Mouse (Mus musculus) inflammation-experienced regulatory T-cells (primary cell): ENCODE results near the gene Olfr1023. TPM values are rescaled to one million over a fixed set of nuclear protein-coding genes. Genes with fewer than 3 reads are reported as not detected.

Experiments used
- polyA plus RNA-seq, 2 experiments: library from polyadenylated mRNA; unstranded; fragments of 100-300 nt; shearing (Covaris generic); gene quantifications; one replicate each; pipeline ENCODE4 v1.2.1; 2017

Gene Olfr1023
- not detected for polyA plus RNA-seq

GRCm38 (mm10) chr2:85885340-85885739 lies at the start of gene Olfr1023:
Olfr1023 (plus strand) TSS chr2:85885640.

GRCm38 (mm10) chr2:85845383-85845782 lies 40.1 kb upstream of the Olfr1023 start, which contains the start of gene Olfr1019:
Olfr1019 (minus strand) TSS chr2:85845483.

GRCm38 (mm10) chr2:85846730-85847129 lies 38.7 kb upstream of the Olfr1023 start, which contains the start of gene Olfr1020:
Olfr1020 (plus strand) TSS chr2:85847030.

GRCm38 (mm10) chr2:85868294-85868693 lies 17.1 kb upstream of the Olfr1023 start, which contains the start of gene Olfr1022:
Olfr1022 (plus strand) TSS chr2:85868594.

GRCm38 (mm10) chr2:85904952-85905351 lies 19.5 kb downstream of the Olfr1023 start, which contains the start of gene Olfr1024:
Olfr1024 (minus strand) TSS chr2:85905052.

GRCm38 (mm10) chr2:85914893-85915292 lies 29.5 kb downstream of the Olfr1023 start, which contains the start of gene Olfr1025-ps1:
Olfr1025-ps1 (plus strand) TSS chr2:85915193.

GRCm38 (mm10) chr2:85921258-85921657 lies 35.8 kb downstream of the Olfr1023 start, which contains the start of gene Olfr1026:
Olfr1026 (plus strand) TSS chr2:85921558.

Other genes starting within 250 kb of the Olfr1023 start
- not detected for gene Olfr1002, start 234.9 kb upstream of the Olfr1023 start, polyA plus RNA-seq
- gene Olfr154, start 221.2 kb upstream of the Olfr1023 start, polyA plus RNA-seq, result not detected
- not detected for gene Olfr1006, start 206.9 kb upstream of the Olfr1023 start, polyA plus RNA-seq
- not detected for gene Olfr1008, start 196.2 kb upstream of the Olfr1023 start, polyA plus RNA-seq
- not detected for gene Olfr1009, start 170.2 kb upstream of the Olfr1023 start, polyA plus RNA-seq
- gene Olfr1012, start 122.9 kb upstream of the Olfr1023 start, polyA plus RNA-seq, result under 1 TPM in 1 of 2 experiments, not detected in 1; 0.05 TPM
- not detected for gene Olfr1013, start 118.5 kb upstream of the Olfr1023 start, polyA plus RNA-seq
- under 1 TPM in 1 of 2 experiments, not detected in 1; 0.17 TPM for gene Olfr1014, start 112.9 kb upstream of the Olfr1023 start, polyA plus RNA-seq
- not detected for gene Olfr1015, start 103.6 kb upstream of the Olfr1023 start, polyA plus RNA-seq
- gene Olfr1016, start 83.1 kb upstream of the Olfr1023 start, polyA plus RNA-seq, result under 1 TPM in 1 of 2 experiments, not detected in 1; 0.40 TPM
- under 1 TPM in 1 of 2 experiments, not detected in 1; 0.66 TPM for gene Olfr1018, start 67.2 kb upstream of the Olfr1023 start, polyA plus RNA-seq
- not detected for gene Olfr1019, start 40.2 kb upstream of the Olfr1023 start, polyA plus RNA-seq
- gene Olfr1020, start 38.6 kb upstream of the Olfr1023 start, polyA plus RNA-seq, result 1 to 10 TPM in 1 of 2 experiments, under 1 TPM in 1; 0.10 to 1.7 TPM
- gene Olfr1022, start 17.0 kb upstream of the Olfr1023 start, polyA plus RNA-seq, result not detected
- not detected for gene Olfr1024, start 19.4 kb downstream of the Olfr1023 start, polyA plus RNA-seq
- gene Olfr1025-ps1, start 29.6 kb downstream of the Olfr1023 start, polyA plus RNA-seq, result not detected
- 1 to 10 TPM in 1 of 2 experiments, not detected in 1; 1.2 TPM for gene Olfr1026, start 35.9 kb downstream of the Olfr1023 start, polyA plus RNA-seq
- gene Olfr1028, start 64.8 kb downstream of the Olfr1023 start, polyA plus RNA-seq, result under 1 TPM in 1 of 2 experiments, not detected in 1; 0.66 TPM
- under 1 TPM; 0.07 to 0.39 TPM for gene Olfr1029, start 88.3 kb downstream of the Olfr1023 start, polyA plus RNA-seq
- under 1 TPM; 0.37 to 0.62 TPM for gene Olfr1030, start 93.6 kb downstream of the Olfr1023 start, polyA plus RNA-seq
- not detected for gene Olfr1031, start 104.7 kb downstream of the Olfr1023 start, polyA plus RNA-seq
- not detected for gene Olfr1032, start 119.9 kb downstream of the Olfr1023 start, polyA plus RNA-seq
- gene Olfr1033, start 135.0 kb downstream of the Olfr1023 start, polyA plus RNA-seq, result 1 to 10 TPM; 1.7 to 5.1 TPM
- gene Olfr1034, start 160.2 kb downstream of the Olfr1023 start, polyA plus RNA-seq, result not detected
- under 1 TPM in 1 of 2 experiments, not detected in 1; 0.14 TPM for gene Olfr1036, start 188.4 kb downstream of the Olfr1023 start, polyA plus RNA-seq
- gene Olfr1037, start 201.7 kb downstream of the Olfr1023 start, polyA plus RNA-seq, result not detected